Mouse (Mus musculus) cortical plate, adult 2 months (tissue): ENCODE data around the gene Grip1. TPM values are rescaled to one million over a fixed set of nuclear protein-coding genes. Genes with fewer than 3 reads are reported as not detected.

Experiments
- H3K27ac ChIP-seq: fragments of 200-500 bp; 2 replicates; pipeline ENCODE4 v1.5.1; 2012; ENCODE audit warnings: low read length, control low read depth, inconsistent platforms; ENCODE audit not compliant: insufficient read depth
- H3K4me1 ChIP-seq: fragments of 200-500 bp; 2 replicates; pipeline ENCODE4 v1.6.1; 2011; ENCODE audit warnings: low read length; ENCODE audit not compliant: control insufficient read depth, insufficient read depth
- H3K4me3 ChIP-seq: fragments of 200-500 bp; 2 replicates; pipeline ENCODE4 v1.5.1; 2011; ENCODE audit warnings: mild to moderate bottlenecking, low read length, control low read depth; ENCODE audit not compliant: insufficient read depth
- CTCF ChIP-seq: fragments of 200-500 bp; IDR thresholded peaks from 2 replicates; pipeline ENCODE4 v1.5.1; 2011; ENCODE audit warnings: mild to moderate bottlenecking, control low read depth, low read length; ENCODE audit not compliant: insufficient read depth; ENCODE audit errors: extremely low read depth
- POLR2A ChIP-seq: fragments of 200-500 bp; IDR thresholded peaks from 2 replicates; pipeline ENCODE4 v1.6.1; 2011; ENCODE audit warnings: mild to moderate bottlenecking, low read length, control low read depth; ENCODE audit not compliant: insufficient read depth; ENCODE audit errors: extremely low read depth
- polyA plus RNA-seq: library from polyadenylated mRNA; depleted of rRNA; stranded (reverse); fragments of >200 nt; gene quantifications from 2 replicates; pipeline ENCODE4 v1.2.3, GENCODE M21; 2012

Gene Grip1
- polyA plus RNA-seq, 1 experiment: 7.8 TPM

GRCm38 (mm10) chr10:119808384-119808783, 354.8 kb downstream of the Grip1 start:
- Histone ChIP-seq H3K27ac (no peak overlapping the region), H3K4me3 (no peak overlapping the region), H3K4me1 (no peaks in the 10 kb centered on the region)
- TF ChIP-seq CTCF (no peak), POLR2A (no peak)

GRCm38 (mm10) chr10:119814087-119814486, 360.5 kb downstream of the Grip1 start:
- H3K4me1 ChIP-seq: 0 out of 2 replicates have a peak, but pooled peaks cover 1% of the 10 kb centered on the region
- TF ChIP-seq POLR2A: no peak
- no peak overlapping the region for H3K27ac ChIP-seq
- no peak overlapping the region for H3K4me3 ChIP-seq

GRCm38 (mm10) chr10:119816001-119816400, 362.4 kb downstream of the Grip1 start:
- Histone ChIP-seq H3K4me1 (peaks cover 1% of the 10 kb centered on the region; the same call in 1 of the 2 replicates), H3K27ac (no peak overlapping the region), H3K4me3 (no peak overlapping the region)
- TF ChIP-seq CTCF (no peak), POLR2A (no peak)

GRCm38 (mm10) chr10:119818381-119818780, 364.8 kb downstream of the Grip1 start:
- H3K4me1 ChIP-seq: peaks cover 1% of the 10 kb centered on the region; the same call in 1 of the 2 replicates
- TF ChIP-seq CTCF: no peak
- TF ChIP-seq POLR2A: no peak
- H3K27ac ChIP-seq: no peak overlapping the region
- H3K4me3 ChIP-seq: peak overlapping the region; percentile 50; the same call in 1 of the 2 replicates

- H3K4me1 ChIP-seq: peaks cover 1% of the 10 kb centered on the region; the same call in 1 of the 2 replicates
- TF ChIP-seq POLR2A: no peak; the same call in 1 of the 2 replicates
- TF ChIP-seq CTCF: no peak
- H3K4me3 ChIP-seq: peak overlapping the region; percentile 50
- H3K27ac ChIP-seq: peak overlapping the region; percentile 20; the same call in 1 of the 2 replicates
These were observed 365.6 kb downstream of the Grip1 start for GRCm38 (mm10) chr10:119819102-119819681.

- H3K27ac ChIP-seq: no peak overlapping the region
- TF ChIP-seq POLR2A: no peak
- TF ChIP-seq CTCF: no peak
- H3K4me1 ChIP-seq: peaks cover 1% of the 10 kb centered on the region; the same call in 1 of the 2 replicates
- peak overlapping the region; percentile 50 for H3K4me3 ChIP-seq
These were observed 366.1 kb downstream of the Grip1 start for GRCm38 (mm10) chr10:119819740-119820139.

GRCm38 (mm10) chr10:119820428-119820827, 366.8 kb downstream of the Grip1 start:
- H3K4me1 ChIP-seq: peaks cover 1% of the 10 kb centered on the region; the same call in 1 of the 2 replicates
- no peak overlapping the region for H3K27ac ChIP-seq
- no peak overlapping the region for H3K4me3 ChIP-seq
- TF ChIP-seq CTCF (no peak), POLR2A (no peak)

GRCm38 (mm10) chr10:119823691-119824090, 370.1 kb downstream of the Grip1 start:
- no peak overlapping the region for H3K27ac ChIP-seq
- TF ChIP-seq CTCF (no peak), POLR2A (no peak)
- no peaks in the 10 kb centered on the region; the same call in 1 of the 2 replicates for H3K4me1 ChIP-seq
- H3K4me3 ChIP-seq: no peak overlapping the region

- no peaks in the 10 kb centered on the region; the same call in 1 of the 2 replicates for H3K4me1 ChIP-seq
- no peak overlapping the region for H3K27ac ChIP-seq
- TF ChIP-seq CTCF (no peak), POLR2A (no peak)
- H3K4me3 ChIP-seq: no peak overlapping the region
These were observed 370.9 kb downstream of the Grip1 start for GRCm38 (mm10) chr10:119824521-119824920.

GRCm38 (mm10) chr10:119830388-119830956, 376.8 kb downstream of the Grip1 start:
- H3K27ac ChIP-seq: no peak overlapping the region
- TF ChIP-seq POLR2A (no peak), CTCF (no peak)
- H3K4me3 ChIP-seq: no peak overlapping the region
- H3K4me1 ChIP-seq: peaks cover 3% of the 10 kb centered on the region
